Mouse (Mus musculus) bone marrow, adult 2 months (tissue): ENCODE data around the gene Nebl.

ENCODE experiments used
- CTCF ChIP-seq: fragments of 200-500 bp; IDR thresholded peaks from 2 replicates; pipeline ENCODE4 v1.5.1; 2011; ENCODE audit warnings: low read length, control low read depth; ENCODE audit not compliant: control insufficient read depth, insufficient read depth
- POLR2A ChIP-seq: fragments of 200-500 bp; IDR thresholded peaks from 2 replicates; pipeline ENCODE4 v1.6.1; 2011; ENCODE audit warnings: low read depth, mild to moderate bottlenecking, control low read depth, low read length, borderline replicate concordance; ENCODE audit not compliant: control insufficient read depth

GRCm38 (mm10) chr2:17514765-17515164, 216.5 kb downstream of the Nebl start:
- TF ChIP-seq POLR2A (no peak), CTCF (no peak)
